Mouse (Mus musculus) WW6 (cell line): ENCODE data around the gene Olfr594.
"Not testable (repeated sequence)": the region's sequence is repeated elsewhere in the genome, so short reads cannot be mapped to it uniquely, and the experiment has no call there.

ENCODE experiments used
- DNase-seq: peaks from one replicate; pipeline ENCODE4 v3.0.0-alpha.2; 2013; ENCODE audit warnings: low read depth, low spot score

The Olfr594 gene

DNA sequence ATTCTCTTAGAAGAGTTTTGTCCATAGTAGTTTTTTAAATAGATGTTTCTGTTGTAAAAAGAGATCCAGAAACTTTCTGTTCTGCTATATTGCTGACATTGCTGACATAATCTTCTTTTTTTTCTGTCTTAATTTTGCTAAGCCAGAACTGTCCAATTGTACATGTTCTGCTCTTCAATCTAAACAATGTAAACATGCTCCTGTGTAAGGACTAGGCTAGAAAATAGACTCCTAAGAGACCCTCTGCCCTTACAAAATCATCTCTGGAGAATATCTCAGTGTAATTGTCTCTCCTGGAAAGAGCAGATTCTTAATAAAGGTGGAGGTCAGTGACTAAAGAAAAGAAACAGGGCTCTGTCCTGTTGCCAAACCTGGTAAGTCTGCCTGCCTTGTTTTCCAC is at the start of gene Olfr594:
TSS of gene Olfr594 (plus strand) at position 301 of the 400 bp plus-strand sequence.
- DNase-seq = no peak

- DNase-seq = no peak
Measured at GRCm38 (mm10) chr7:103169697-103170096, 47.1 kb upstream of the Olfr594 start.

GRCm38 (mm10) chr7:103178240-103178639 is 38.6 kb upstream of the Olfr594 start, which contains the start of gene Olfr591:
Olfr591 (minus strand) TSS chr7:103178340.
- DNase-seq = no peak

GRCm38 (mm10) chr7:103184503-103184902 is 32.3 kb upstream of the Olfr594 start, which contains the start of gene Olfr592:
Olfr592 (plus strand) TSS chr7:103184803.
- DNase-seq = not testable (repeated sequence)

- DNase-seq = no peak
Measured at GRCm38 (mm10) chr7:103211562-103211961, 5.2 kb upstream of the Olfr594 start, which contains the start of gene Olfr593. Olfr593 (plus strand) TSS chr7:103211862.

- DNase-seq = not testable (repeated sequence)
Measured at GRCm38 (mm10) chr7:103212050-103212449, 4.7 kb upstream of the Olfr594 start.

DNA sequence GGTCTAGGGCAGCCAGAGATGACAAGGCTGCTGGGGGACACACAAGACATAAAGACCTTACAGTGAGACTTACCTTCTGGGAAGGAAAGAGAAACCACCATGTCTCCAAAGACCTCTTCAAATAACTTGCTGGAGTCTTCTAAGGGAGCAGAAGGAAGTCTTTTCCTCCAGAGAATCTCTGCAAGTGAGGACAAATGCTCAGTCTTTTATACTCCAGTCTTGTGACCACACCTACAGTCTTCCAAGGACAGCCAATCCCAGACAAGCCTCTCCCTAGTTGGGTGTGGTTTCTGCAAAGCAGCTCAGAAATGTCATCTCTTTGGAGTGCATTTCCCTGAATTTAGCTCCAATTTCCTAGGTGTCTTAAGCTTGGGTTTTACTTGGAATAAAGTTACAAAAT is 35.6 kb downstream of the Olfr594 start, which contains the start of gene Usp17ld:
TSS of gene Usp17ld (minus strand) at position 101 of the 400 bp plus-strand sequence.
- not testable (repeated sequence) for DNase-seq
